Mouse (Mus musculus): ENCODE measurements around the gene Ear14. TPM values are rescaled to one million over a fixed set of nuclear protein-coding genes. Genes with fewer than 3 reads are reported as not detected.
"Not testable (repeated sequence)": the region's sequence is repeated elsewhere in the genome, so short reads cannot be mapped to it uniquely, and the experiment has no call there.

Ear14 gene
- total and polyA plus RNA-seq, 2 experiments from 2014 or later: not detected

GRCm38 (mm10) chr14:51199098-51200023 lies 3.8 kb upstream of the Ear14 start, which contains the start of gene Ang2:
TSS of gene Ang2 (minus strand) at chr14:51199148.
- no peaks in the 10 kb centered on the region for H3K36me3 ChIP-seq (ENCODE audit: insufficient read depth, low read length)
- no peaks in the 10 kb centered on the region for H3K4me1 ChIP-seq (ENCODE audit: insufficient read depth, low read length)
- no peak for ATAC-seq
- H3K27ac ChIP-seq: no peak within 1 kb of the TSS
- WGBS: 79% methylated on average over 5 of the region's 5 CpGs
- no peak within 1 kb of the TSS for H3K9ac ChIP-seq (replicated peaks; ENCODE audit: low read length)
- DNase-seq (ENCODE audit: low spot score): no peak
- H3K27me3 ChIP-seq (ENCODE audit: insufficient read depth, low read length): no peaks in the 10 kb centered on the region
- H3K4me3 ChIP-seq (ENCODE audit: low read length): no peak within 1 kb of the TSS
- no peaks in the 10 kb centered on the region for H3K9me3 ChIP-seq (ENCODE audit: low read length)
- TF ChIP-seq CTCF (IDR thresholded peaks at IDR 0.05; ENCODE audit: low read depth): no peak
- H3K4me2 ChIP-seq (ENCODE audit: low read depth, low read length): no peak within 1 kb of the TSS

DNA sequence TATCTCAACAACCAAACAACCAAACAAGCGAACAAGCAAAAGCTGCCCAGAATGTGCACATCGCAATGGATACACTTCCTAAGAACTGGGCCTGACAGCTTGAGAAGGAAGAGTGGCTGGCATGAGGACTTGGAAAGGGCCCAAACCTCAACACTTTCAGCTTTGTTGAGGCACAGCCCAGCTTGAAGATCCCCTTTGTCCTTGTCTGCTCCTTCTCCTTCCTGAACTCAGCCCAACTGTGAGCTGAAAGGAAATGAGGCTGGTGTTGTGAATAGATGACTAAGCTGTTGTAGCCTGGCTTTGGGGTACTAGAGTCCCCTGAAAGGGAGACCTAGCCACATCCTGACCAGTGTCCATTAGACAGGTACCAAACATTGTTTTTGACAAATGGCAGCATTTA lies 3.1 kb upstream of the Ear14 start:
- Histone ChIP-seq H3K4me2 (ENCODE audit: low read depth, low read length) (no peak overlapping the region), H3K27ac (no peak overlapping the region), H3K27me3 (ENCODE audit: insufficient read depth, low read length) (no peaks in the 10 kb centered on the region), H3K4me1 (ENCODE audit: insufficient read depth, low read length) (no peaks in the 10 kb centered on the region), H3K9ac (replicated peaks; ENCODE audit: low read length) (no peak overlapping the region), H3K9me3 (ENCODE audit: low read length) (no peaks in the 10 kb centered on the region), H3K36me3 (ENCODE audit: insufficient read depth, low read length) (no peaks in the 10 kb centered on the region), H3K4me3 (ENCODE audit: low read length) (no peak overlapping the region)
- 76% methylated on average over 2 of the region's 2 CpGs for WGBS
- ATAC-seq (no peak), DNase-seq (ENCODE audit: low spot score) (no peak)
- no peak for TF ChIP-seq CTCF (IDR thresholded peaks at IDR 0.05; ENCODE audit: low read depth)

- H3K4me2 ChIP-seq (ENCODE audit: low read depth, low read length): no peak overlapping the region
- no peaks in the 10 kb centered on the region for H3K27me3 ChIP-seq (ENCODE audit: insufficient read depth, low read length)
- H3K4me1 ChIP-seq (ENCODE audit: insufficient read depth, low read length): no peaks in the 10 kb centered on the region
- no peak overlapping the region for H3K4me3 ChIP-seq (ENCODE audit: low read length)
- ATAC-seq (no peak), DNase-seq (ENCODE audit: low spot score) (no peak)
- 84% methylated on average over 2 of the region's 2 CpGs for WGBS
- TF ChIP-seq CTCF (IDR thresholded peaks at IDR 0.05; ENCODE audit: low read depth): no peak
- H3K9me3 ChIP-seq (ENCODE audit: low read length): no peaks in the 10 kb centered on the region
- no peaks in the 10 kb centered on the region for H3K36me3 ChIP-seq (ENCODE audit: insufficient read depth, low read length)
- no peak overlapping the region for H3K9ac ChIP-seq (replicated peaks; ENCODE audit: low read length)
- no peak overlapping the region for H3K27ac ChIP-seq
These were observed 2.7 kb upstream of the Ear14 start for GRCm38 (mm10) chr14:51200466-51200865.

DNA sequence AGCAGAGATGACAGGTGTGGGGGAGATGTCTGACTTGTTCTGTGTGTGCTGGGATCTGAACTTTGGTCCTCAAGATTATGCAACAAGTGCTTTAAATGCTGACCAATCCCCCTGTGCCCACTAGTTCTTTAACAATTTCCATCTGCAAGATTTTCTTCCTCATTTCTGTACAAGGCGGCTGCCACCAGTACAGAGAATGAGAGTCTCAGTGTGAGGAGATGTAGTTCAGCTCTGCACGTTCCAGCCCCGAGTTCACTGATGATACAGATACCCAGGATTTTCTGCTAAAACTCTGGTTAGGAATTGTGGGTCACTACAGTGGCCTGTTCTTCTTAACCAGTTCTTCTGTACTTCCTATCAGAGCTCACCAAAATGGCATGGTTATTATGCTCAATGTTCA lies 16.9 kb downstream of the Ear14 start:
- H3K4me1 ChIP-seq (ENCODE audit: insufficient read depth, low read length); H3K9ac ChIP-seq (replicated peaks; ENCODE audit: low read length); H3K36me3 ChIP-seq (ENCODE audit: insufficient read depth, low read length); H3K27me3 ChIP-seq (ENCODE audit: insufficient read depth, low read length); H3K4me3 ChIP-seq (ENCODE audit: low read length); DNase-seq (ENCODE audit: low spot score); H3K9me3 ChIP-seq (ENCODE audit: low read length); H3K27ac ChIP-seq; H3K4me2 ChIP-seq (ENCODE audit: low read depth, low read length); ATAC-seq: not testable (repeated sequence)
- WGBS: 87% methylated on average over 3 of the region's 3 CpGs

DNA sequence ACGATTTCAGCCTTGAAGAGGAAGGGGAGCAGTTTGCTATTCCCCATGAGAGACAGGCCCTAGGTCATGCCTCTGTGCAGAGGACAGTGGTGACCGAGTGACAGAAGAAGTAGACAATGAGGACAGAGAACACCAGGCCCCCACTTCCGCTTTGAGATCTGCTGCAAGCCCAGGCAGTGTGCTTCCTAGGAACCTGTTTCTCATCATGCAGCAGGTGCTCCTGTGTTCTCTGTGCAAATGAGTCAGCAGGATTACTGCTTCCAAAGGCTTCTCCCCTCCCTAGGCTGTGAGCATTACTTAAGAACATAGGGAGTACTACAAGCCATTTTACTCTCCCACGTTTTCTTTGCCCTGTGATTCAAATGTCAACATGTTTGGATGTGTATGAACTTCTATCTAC lies 26.5 kb downstream of the Ear14 start:
- 57% methylated on average over 4 of the region's 4 CpGs for WGBS
- not testable (repeated sequence) for H3K4me3 ChIP-seq (ENCODE audit: low read length); DNase-seq (ENCODE audit: low spot score); H3K27me3 ChIP-seq (ENCODE audit: insufficient read depth, low read length); H3K4me2 ChIP-seq (ENCODE audit: low read depth, low read length); H3K4me1 ChIP-seq (ENCODE audit: insufficient read depth, low read length); H3K27ac ChIP-seq; H3K9ac ChIP-seq (replicated peaks; ENCODE audit: low read length); ATAC-seq; H3K36me3 ChIP-seq (ENCODE audit: insufficient read depth, low read length); H3K9me3 ChIP-seq (ENCODE audit: low read length)

DNA sequence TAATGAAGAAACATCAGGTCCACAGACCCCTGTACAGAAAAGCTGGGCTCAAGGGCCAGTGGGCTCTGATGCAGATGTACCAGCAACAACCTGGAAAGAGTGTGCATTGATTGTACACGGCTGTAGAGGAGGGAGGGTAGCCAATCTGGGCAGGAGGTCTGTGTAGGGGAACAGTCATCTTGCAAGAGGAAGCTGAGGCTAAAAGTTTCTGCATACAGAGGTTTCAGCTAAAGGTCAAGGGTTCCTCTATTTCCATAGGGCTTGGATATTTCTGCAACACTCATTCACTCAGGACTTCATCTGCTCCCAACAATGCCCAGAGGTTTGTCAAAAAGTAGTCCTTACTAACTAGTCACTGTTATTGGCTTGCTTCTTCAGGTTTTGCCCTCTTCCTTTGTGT lies 34.3 kb downstream of the Ear14 start:
- H3K4me3 ChIP-seq (ENCODE audit: low read length); H3K4me2 ChIP-seq (ENCODE audit: low read depth, low read length); H3K4me1 ChIP-seq (ENCODE audit: insufficient read depth, low read length); DNase-seq (ENCODE audit: low spot score); H3K27me3 ChIP-seq (ENCODE audit: insufficient read depth, low read length); H3K27ac ChIP-seq; H3K36me3 ChIP-seq (ENCODE audit: insufficient read depth, low read length); H3K9me3 ChIP-seq (ENCODE audit: low read length); H3K9ac ChIP-seq (replicated peaks; ENCODE audit: low read length); ATAC-seq: not testable (repeated sequence)
- WGBS: 70% methylated on average over 1 of the region's 1 CpGs

DNA sequence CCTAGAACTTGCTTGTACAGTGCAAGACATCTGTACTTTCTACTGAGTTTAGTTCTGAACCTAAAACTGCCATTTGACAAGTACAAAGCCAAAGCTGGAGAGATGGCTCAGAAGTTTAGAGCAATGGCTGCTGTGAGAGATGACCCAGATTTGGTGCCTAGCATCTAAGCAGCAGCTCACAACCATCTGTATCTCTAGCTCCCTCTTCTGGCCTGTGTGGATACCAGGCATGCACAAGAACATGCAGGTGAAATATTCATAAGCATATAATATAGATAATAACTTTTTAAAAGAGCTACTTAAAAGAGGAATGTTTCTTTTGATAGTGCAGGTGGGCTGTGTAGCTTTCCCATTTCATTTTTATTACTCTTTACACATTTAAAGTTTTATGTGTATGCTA lies 37.7 kb downstream of the Ear14 start:
- ATAC-seq: no peak
- peak; percentile 71 for TF ChIP-seq CTCF (IDR thresholded peaks at IDR 0.05; ENCODE audit: low read depth)

More for the DNA sequence above, 37.7 kb downstream of the Ear14 start:
- Histone ChIP-seq H3K4me3 (ENCODE audit: low read length) (no peak overlapping the region), H3K27me3 (ENCODE audit: insufficient read depth, low read length) (no peaks in the 10 kb centered on the region), H3K9ac (replicated peaks; ENCODE audit: low read length) (no peak overlapping the region), H3K4me1 (ENCODE audit: insufficient read depth, low read length) (no peaks in the 10 kb centered on the region), H3K27ac (no peak overlapping the region), H3K4me2 (ENCODE audit: low read depth, low read length) (no peak overlapping the region), H3K9me3 (ENCODE audit: low read length) (no peaks in the 10 kb centered on the region), H3K36me3 (ENCODE audit: insufficient read depth, low read length) (no peaks in the 10 kb centered on the region)
- peak; percentile 68 for DNase-seq (ENCODE audit: low spot score)
